Mouse (Mus musculus): Measurements from ENCODE around the gene Klhl7.

Klhl7 gene

DNA sequence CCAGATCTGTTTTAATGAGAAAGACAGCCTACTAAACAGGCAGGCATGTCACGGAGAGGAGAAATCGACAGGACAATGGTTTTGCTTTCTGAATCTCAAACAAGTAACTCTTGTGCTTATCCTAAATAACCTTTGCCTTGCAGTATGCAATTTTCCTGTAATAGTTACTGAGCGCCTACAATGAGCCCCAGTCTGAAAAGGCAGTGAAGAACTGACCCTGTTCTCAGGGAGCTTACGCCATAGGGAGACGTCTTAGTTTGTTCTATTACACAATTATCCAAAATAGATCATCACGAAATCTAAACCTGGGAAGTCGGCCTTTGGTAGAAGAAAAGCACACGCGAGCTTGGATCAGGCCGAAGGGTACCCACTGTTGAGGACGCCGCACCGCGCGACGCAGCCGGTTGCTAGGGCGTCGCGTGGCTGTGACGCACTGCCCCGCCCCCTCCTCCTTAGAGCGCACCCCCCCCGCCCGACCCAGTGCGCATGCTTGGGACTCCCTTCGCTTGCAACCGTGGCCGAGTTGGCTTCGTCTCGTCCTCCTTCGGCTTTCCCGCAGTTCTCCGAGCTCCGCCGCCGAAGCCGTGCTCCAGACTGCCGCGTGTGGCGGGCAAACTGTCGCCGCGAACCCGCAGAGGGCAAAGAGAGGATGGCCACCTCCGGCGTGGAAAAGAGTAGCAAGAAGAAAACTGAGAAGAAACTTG lies at the start of gene Klhl7:
TSS of gene Klhl7 (plus strand) at position 500 of the 704 bp plus-strand sequence.
- peak; percentile 93 for DNase-seq (ENCODE audit: low read depth, low spot score)

DNA sequence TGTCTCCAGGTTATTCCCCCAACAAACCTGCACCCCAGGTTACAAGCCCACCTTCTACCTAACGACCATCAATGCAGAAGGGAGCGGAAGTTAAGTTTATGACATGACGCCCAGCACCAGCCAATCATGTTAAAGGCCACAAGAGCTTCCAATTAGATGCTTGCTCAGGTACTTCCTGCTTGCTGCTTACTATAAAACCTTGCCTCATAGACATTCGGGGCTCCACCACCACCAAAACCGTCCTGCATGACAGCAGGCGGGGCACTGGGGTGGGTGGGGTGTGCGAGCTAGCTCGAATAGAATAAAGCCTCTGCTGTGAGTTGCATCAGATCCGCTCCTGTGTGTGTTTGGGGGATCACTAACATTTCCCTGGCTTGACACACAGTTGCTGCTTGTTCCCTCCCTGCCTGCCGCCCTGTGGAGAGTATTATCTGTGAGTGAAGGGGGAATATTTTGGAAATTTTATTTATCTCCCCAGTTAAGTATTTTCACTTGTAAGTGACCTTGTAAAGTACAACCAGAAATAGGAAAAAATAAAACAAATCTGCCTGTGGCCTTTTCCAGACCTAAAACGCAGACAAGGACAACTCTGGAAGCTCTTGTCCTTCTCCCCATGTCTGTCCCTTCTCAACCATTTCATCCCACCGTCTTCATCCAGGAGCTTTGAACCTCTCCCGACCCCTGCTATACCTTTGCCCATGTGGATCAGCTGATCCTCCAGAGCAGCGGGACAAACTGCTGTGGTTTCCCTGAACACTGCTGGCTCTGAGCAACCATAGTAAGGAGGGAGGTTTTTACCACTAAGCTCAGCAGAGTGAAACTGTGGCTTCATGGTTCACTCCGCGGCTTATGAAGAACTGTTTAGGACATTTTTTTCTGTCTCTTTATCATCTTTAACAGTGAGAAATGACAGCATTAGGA lies 48.4 kb upstream of the Klhl7 start:
- DNase-seq (ENCODE audit: low read depth, low spot score): no peak

DNA sequence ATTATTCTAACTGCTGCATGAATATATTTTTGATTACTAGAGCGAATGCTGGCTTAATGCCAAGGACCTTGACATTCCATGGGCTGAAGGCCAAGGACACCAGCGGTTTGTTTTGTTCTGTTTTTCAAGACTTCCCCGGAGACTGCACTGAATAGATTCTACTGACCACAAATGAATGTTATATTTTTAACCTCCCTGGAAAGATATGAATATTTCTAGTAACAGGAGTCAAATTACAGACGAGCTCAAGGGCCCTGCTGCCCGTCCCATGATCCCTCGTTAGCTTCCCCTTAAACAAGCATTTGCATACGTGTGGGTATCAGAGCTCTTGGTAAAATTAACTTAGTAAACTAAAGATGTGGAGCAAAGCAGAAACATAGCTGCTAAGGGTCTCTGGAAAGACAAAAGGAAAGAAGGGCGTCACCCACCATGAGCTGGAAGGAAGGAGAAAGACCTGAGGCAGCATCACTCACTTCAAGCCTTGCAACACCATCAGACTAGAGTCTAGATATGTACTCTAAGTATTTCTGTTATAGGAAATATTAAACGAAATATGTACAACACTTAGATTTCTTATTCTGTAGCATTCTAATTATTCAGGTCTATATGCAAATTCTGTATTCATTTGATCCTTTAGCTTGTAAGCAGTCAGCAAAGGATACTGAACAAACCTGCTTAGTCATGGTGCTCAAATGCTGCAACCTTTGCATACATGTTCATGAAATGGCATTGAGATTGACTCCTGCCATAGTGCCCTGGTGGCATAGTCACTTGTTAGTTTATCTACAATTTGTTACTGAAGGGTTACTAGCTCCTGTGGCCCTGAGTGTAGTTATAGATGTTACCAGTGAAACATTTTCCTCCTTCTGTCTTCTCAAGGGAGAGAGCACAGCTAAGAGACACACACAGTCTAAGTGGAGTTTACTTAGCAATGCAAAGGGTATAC lies 46.9 kb upstream of the Klhl7 start:
- peak; percentile 37 for DNase-seq (ENCODE audit: low read depth, low spot score)

DNA sequence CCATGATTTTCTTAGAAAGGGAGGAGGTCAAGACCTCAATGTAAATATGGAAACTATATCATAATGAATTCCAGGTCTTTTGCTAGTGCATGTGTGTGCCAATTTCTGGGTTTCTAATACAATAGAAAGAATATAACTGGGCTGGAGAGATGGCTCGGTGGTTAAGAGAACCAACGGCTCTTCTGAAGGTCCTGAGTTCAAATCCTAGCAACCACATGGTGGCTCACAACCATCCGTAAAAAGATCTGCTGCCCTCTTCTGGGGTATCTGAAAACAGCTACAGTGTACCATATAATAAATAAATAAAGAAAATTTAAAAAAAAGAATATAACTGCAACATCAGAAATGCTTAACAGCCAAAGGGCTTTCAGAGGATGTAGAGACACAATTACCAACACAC lies 46.0 kb upstream of the Klhl7 start:
- no peak for DNase-seq (ENCODE audit: low read depth, low spot score)

DNA sequence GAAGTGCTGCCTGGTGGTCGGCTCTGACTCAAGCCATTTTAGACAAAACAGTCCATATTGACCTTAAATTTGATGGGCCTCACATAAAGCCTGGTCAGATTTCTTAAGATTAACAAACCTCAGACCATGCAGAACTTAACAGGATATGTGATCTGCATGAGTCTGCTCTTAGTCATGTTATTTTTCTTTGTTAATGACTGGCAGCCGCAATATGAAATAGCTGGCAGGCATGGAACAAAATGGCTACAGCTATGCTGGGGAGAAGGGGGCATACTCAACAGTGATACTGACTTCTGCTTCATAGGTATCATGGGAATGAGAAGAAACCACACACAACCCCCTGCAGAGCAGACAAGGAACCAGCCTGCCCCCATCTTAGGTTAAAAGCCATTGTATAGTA lies 43.5 kb upstream of the Klhl7 start:
- no peak for DNase-seq (ENCODE audit: low read depth, low spot score)

DNA sequence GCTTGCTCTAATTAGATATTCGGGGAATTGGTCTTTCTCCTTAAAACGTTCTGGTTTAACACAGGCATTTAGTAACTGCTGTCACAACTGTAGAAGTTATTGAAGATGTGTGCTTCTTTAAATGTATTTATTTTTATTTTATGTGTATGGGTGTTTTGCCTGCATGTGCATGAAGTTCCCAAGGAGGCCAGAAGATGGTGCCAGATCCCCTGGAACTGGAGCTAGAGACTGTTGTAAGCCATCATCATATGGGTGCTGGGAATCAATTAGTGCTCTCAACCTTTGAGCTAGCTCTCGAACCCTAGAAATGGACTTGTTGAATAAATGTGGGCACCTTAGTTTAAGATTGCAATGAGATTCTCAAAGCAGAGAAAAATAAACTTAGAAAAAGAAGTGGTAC lies 42.8 kb upstream of the Klhl7 start:
- DNase-seq (ENCODE audit: low read depth, low spot score): no peak

DNA sequence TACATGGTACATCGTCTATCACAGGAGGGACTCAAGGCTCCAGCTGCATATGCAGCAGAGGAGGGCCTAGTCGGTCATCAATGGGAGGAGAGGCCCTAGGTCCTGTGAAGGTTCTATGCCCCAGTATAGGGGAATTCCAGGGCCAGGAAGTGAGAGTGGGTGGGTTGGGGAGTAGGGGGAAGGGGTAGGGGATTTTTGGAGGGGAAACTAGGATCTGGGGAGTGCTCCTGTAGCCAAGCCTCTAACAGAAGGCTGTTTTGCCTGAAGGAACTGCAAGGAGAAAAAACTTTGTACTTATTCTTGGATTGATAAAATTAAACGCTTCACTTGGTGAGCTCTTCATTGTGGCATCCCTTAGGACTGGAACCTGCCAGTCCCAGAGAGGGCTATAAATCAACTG lies 39.5 kb upstream of the Klhl7 start:
- DNase-seq (ENCODE audit: low read depth, low spot score): no peak

DNA sequence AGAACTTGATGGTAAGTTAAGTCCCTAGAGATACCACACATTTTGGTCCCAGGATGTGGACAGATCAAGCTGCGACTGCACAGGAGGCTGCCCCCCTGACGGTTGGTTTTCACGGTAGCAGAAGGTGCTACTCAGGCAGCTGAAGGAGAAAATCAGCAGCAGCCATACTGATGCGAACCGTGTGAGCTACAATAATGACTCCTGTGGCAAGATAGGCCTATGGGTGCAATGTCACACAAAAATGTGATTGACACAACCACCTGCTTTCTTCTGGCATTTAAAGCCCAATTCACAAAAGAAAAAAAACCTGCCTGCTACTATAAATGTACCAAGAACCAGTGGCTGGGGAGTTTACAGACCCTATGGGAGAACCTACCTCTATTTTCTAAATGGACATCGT lies 37.4 kb upstream of the Klhl7 start:
- no peak for DNase-seq (ENCODE audit: low read depth, low spot score)

DNA sequence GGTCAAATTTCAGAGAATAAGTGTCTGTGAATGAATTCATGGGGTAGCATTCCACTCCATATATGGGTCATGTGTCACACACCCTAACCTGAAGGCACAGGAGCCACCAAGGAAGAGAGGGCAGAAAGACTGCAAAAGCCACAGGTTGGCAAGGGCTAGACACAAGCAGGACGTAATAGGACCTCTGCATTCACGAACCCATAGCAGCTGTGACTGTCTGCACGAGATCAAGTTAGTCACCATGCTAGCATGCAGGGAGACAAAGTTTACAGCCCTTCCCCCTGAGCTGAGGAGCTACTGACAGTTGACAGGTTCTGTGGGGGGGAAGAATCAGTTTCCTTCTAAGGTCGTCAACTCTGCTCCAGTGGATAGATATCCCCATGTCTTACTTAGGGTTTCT lies 36.9 kb upstream of the Klhl7 start:
- DNase-seq (ENCODE audit: low read depth, low spot score): no peak

DNA sequence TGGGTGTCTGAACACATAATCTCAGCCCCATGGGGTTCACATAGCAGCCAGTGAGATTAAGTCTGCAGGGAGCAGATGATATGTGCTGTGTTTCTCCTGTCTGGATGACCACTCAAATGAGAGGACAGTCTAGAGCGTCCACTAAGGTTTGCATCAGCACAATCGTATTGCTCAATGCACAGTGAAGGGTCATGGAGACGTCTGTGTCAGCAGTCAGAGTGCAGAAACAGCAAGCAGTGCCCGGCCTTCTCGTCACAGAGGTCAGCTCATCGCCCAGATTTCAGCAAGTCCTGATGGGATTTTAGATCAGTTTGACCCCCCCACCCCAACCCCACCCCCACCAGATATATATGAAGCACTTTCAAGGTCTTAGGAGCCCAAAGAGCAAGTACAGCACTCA lies 31.4 kb upstream of the Klhl7 start:
- no peak for DNase-seq (ENCODE audit: low read depth, low spot score)

DNA sequence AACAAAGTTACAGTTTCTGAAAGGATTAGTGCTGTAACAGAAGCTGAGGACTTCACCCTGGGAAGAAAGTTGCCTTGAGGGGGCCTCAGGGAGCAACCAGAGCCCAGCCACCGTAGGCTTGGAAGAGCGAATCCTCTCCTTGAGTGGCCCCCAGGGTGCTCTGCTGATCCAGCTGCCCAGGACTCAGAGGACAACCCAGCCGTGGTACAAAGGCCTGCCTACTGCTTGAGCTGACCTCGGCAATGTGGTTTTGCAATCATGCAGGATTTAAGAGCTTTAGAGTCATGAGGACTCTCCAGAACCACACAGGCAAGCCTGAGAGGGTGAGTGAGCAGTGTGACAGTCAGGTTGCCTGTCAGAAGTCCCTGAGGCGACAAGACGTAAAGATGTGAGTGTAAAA lies 28.4 kb upstream of the Klhl7 start:
- no peak for DNase-seq (ENCODE audit: low read depth, low spot score)

DNA sequence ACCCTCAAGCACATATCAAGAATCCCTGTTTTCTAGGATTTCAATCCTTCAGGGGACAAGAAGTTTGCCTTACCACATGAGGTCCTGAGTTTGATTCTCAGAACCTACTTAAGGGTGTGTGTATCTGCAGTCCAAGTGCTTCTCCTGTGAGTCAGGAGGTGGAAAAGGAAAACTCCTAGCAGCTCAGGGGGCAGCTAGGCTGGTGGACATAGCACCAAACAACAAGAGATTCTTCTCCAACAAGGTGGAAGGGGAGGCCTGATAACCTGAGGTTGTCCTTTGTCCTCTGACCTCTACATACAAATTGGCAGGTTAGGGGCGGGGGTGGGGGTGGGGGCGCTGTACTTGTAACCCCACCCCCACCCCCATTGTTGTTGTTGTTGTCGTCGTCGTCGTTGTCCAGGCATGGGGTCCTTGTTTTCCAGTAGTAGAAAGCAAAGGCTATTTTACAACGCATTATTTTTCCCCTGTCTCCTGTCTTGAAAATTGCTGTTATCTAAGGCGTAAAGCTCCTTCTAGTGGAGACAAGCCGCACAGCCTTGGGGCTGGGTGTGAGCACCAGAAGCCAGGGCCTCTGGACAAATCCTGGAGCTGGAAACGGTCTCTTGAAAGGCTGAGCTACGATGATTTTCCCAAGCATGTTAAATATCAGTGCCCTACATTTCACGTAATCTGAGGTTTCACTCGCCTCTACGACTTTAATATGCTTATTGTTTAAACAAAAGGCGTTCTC lies 23.3 kb upstream of the Klhl7 start:
- DNase-seq (ENCODE audit: low read depth, low spot score): peak; percentile 54

DNA sequence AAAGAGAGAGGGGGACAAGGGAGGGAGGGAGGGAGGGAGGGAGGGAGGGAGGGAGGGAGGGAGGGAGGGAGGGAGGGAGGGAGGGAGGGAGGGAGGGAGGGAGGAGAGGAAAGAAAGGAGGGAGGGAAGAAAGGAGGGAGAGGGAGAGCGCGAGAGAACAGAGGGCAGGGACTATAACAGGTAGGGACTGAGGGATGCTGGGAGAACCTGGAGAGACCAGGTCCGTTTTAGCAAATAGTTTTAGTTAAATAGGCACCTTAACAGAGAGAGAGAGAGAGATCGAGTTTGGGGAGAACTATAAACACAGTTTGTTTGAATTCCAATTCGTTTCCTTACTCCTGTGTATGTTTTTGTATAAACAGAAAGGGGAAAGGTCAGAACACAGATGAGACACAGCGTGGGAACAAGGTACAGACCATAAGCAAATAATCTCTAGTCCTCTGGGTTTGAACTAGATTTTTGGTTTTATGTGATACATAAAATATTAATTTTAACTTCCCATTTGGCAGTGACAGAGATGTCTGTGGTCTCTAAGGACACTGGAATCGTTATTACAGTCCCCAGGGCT lies 22.6 kb upstream of the Klhl7 start:
- no peak for DNase-seq (ENCODE audit: low read depth, low spot score)

DNA sequence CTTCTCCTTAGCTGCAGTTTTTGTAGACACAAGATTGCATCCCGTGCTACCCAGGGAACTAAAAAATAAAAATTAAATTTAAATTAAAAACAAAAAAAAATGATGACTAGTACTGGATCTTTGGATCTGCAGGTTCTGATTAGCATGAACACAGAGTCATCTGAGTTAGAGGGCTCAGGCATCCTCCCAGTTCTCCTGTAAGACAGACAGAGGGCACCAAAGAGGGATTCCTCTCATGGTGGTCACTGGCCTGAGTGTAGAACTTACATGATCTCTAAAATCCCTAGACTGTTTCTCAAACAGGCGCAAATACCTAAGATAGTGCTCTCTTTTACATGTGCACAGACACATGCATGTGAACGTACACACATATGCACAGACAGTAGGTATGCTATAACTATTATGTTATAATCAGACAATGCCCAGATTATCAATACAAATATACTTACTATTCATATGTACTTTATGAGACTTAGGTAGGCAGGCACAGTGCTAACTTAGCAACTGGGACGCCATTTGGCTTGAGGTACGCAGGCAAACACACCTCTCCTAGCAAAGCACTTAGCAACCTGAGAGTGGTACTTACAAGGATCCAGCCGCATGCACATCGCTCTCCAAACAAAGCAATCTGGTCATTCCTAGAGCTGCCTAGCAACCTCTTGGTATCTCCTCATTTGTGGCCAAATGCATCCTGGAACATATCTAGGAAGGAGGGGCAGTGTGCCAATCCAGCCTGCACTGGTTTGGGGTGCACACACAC lies 21.8 kb upstream of the Klhl7 start:
- no peak for DNase-seq (ENCODE audit: low read depth, low spot score)

DNA sequence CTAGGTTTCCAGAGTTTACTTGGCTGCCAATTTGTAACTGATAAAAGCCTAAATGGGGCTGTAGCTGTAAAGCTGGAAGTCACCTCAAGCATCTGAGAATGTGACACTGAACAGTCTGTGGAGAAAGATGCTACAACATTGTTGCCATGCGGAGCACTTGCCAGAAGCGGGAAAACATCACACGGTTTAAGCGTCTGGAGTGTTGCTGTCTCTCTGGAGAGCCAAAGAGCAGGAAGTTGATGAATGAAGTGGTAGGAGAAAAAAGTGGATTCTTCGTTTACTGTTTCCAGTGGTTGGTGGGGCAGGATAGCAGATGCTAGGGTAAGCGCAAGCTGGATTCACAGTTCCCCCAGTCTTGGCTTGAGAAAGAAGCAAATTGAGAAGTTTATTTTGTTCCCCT lies 19.6 kb upstream of the Klhl7 start:
- DNase-seq (ENCODE audit: low read depth, low spot score): no peak

DNA sequence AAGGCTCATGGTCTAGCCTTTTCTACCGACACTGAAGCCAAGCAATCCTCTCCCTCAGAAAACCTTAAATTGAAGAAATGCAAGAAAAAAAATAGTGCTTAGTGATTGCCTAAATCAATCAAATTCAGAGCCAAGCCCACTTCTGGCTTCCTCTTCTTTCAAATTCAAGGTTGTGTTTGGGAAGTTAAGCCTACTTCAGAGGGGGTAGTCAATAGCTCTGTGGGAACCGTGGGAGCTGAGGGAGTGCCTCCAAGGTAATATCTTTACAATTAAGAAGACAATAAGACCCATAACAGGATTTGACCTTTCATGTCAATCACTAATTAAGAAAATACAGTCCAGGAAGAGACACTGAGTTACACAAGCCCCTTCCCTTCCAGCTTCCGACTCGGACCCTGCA lies 15.6 kb upstream of the Klhl7 start:
- no peak for DNase-seq (ENCODE audit: low read depth, low spot score)

DNA sequence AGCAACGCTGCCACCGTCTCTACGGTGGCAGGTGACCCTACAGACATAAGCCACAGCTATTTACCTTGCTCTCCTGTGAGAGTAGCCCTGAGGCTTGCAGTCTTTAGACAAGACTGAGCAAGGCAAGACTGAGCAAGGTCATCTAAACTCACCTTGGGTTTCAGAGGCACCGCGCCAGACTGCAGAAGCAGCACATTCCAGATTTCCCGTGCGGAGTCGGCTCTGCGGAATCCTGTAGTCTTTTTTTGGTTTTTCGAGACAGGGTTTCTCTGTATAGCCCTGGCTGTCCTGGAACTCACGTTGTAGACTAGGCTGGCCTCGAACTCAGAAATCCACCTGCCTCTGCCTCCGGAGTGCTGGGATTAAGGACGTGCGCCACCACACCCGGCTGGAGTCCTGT lies 14.2 kb upstream of the Klhl7 start:
- DNase-seq (ENCODE audit: low read depth, low spot score): no peak

DNA sequence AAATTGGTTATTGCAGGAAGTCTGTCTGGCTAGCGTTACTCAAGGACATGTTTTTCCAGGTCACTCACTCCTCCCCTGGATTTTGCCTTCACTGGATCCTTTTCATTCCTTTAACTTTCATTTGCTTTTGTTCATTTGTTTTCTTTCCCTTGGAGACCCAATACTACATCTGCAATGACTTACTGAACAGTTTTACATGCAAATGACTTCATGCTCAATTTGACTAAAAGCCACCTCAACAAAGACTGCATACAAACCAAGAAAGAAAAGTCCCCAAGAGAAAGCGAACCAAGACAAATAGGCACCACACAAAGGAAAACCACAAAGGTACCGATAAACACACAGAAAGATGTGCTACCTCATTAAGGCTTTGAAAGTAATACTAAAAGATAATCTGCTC lies 13.5 kb upstream of the Klhl7 start:
- no peak for DNase-seq (ENCODE audit: low read depth, low spot score)

DNA sequence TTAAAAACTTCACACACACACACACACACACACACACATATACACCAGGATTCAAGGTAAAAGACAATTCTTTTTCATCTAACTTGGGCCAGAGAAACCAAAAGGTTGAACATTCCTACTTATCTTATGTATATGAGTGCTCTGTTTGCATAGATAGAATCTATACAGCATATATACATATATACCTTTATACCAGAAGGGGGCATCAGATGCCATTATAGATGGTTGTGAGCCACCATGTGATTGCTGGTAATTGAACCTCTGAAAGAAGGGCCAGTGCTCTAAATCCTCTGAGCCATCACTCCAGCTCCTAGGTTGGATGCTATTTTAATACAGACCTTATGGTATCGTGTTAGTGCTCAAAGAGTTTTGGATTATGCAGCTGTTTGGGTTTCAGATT lies 12.0 kb upstream of the Klhl7 start:
- no peak for DNase-seq (ENCODE audit: low read depth, low spot score)

DNA sequence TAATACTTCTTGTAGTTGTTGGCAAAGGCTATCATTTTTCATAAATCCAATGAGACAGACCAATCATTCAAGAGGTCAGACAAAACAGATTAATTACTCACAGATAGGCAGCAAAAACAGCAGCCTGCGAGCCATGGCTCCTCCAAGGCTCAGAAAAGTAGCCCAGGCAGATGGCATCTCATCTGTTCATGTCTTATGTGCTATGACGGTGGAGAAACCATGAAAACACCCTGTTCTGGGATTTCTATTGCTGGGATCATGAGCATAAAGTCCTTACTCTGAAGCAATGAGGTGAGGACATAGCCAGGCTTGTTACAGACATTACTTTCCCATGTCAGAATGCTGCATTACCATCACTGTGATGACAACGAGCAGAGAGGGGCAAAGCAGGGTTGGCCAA lies 7.9 kb upstream of the Klhl7 start:
- no peak for DNase-seq (ENCODE audit: low read depth, low spot score)
